Mouse (Mus musculus) forebrain, embryonic 13.5 days (tissue): ENCODE data around the gene Vmn2r49. TPM values are rescaled to one million over a fixed set of nuclear protein-coding genes. Genes with fewer than 3 reads are reported as not detected.
"Not testable (repeated sequence)": the region's sequence is repeated elsewhere in the genome, so short reads cannot be mapped to it uniquely, and the experiment has no call there.

Experiments used
- ATAC-seq: fragments of 200-750 bp; cut with Nextera tagmentation; 2 replicates; pipeline ENCODE4 v1.8.0; 2017
- H3K27ac ChIP-seq: fragments of 300-500 bp; sonication (generic); 2 replicates; pipeline ENCODE4 v1.5.1; 2015; ENCODE audit warnings: inconsistent platforms, mild to moderate bottlenecking, moderate library complexity
- H3K27me3 ChIP-seq: fragments of 300-500 bp; sonication (generic); 2 replicates; pipeline ENCODE4 v1.6.1; 2015; ENCODE audit warnings: mild to moderate bottlenecking, inconsistent platforms
- H3K36me3 ChIP-seq: fragments of 300-500 bp; sonication (generic); 2 replicates; pipeline ENCODE4 v1.6.1; 2015; ENCODE audit warnings: mild to moderate bottlenecking, inconsistent platforms; ENCODE audit not compliant: poor library complexity, severe bottlenecking
- H3K4me1 ChIP-seq: fragments of 300-500 bp; sonication (generic); 2 replicates; pipeline ENCODE4 v1.6.1; 2015; ENCODE audit warnings: inconsistent platforms
- H3K4me2 ChIP-seq: fragments of 300-500 bp; sonication (generic); 2 replicates; pipeline ENCODE4 v1.6.1; 2015; ENCODE audit warnings: inconsistent platforms, mild to moderate bottlenecking, moderate library complexity
- H3K4me3 ChIP-seq: fragments of 300-500 bp; sonication (generic); 2 replicates; pipeline ENCODE4 v1.5.1; 2015; ENCODE audit warnings: mild to moderate bottlenecking, inconsistent platforms
- H3K9ac ChIP-seq: fragments of 300-500 bp; sonication (generic); 2 replicates; pipeline ENCODE4 v1.6.1; 2015; ENCODE audit warnings: mild to moderate bottlenecking, inconsistent platforms
- H3K9me3 ChIP-seq: fragments of 300-500 bp; sonication (generic); replicated peaks from 2 replicates; pipeline ENCODE4 v1.6.1; 2016; ENCODE audit warnings: inconsistent platforms
- WGBS: fragments of 180-500 bp; shearing (Covaris S2); methylation state at CpG from one replicate; pipeline ENCODE4 v1.1.7; 2015; 5-methylcytosine and 5-hydroxymethylcytosine counted together
- polyA plus RNA-seq: library from polyadenylated mRNA; unstranded; fragments of >200 nt; fragmentation: Nextera tagmentation; extraction: Ambion mirVana; gene quantifications from 2 replicates; pipeline ENCODE4 v1.2.1, GENCODE M21; 2015

Vmn2r49 gene
- not detected in 2 replicates for polyA plus RNA-seq

DNA sequence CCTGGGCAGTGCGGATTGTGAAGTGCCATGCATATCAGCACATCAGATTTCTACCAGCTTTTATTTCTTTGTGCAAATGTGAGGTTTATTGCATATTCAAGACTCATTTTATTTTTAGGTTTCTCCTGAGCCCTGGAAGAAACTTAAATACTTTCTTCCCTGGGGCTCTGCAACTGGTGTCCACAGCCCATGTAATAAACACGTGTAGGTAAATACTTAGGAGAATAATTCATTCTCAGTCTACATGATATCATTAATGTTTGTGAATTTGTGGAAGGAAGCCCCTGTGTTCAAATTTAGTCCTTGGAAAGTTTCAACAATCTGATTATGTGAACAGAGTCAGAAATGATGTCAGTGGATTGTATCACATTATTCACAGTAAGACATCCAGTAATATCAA is at the start of gene Vmn2r49:
TSS of gene Vmn2r49 (minus strand) at position 101 of the 400 bp plus-strand sequence.
- ATAC-seq, H3K4me3 ChIP-seq, H3K4me2 ChIP-seq, H3K4me1 ChIP-seq, H3K36me3 ChIP-seq, H3K27me3 ChIP-seq, H3K27ac ChIP-seq, H3K9me3 ChIP-seq, H3K9ac ChIP-seq: not testable (repeated sequence)
- WGBS = 67% methylated on average over 1 of the region's 2 CpGs

DNA sequence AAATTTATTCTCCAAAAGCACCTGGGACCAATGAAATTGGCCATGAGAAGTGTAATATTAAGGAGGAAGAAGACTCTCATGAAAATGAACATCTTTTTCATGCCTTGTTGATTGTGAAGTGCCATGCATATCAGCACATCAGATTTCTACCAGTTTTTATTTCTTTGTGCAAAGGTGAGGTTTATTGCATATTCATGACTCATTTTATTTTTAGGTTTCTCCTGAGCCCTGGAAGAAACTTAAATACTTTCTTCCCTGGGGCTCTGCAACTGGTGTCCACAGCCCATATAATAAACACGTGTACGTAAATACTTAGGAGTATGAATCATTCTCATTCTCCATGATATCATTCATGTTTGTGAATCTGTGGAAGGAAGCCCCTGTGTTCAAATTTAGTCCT is 38.6 kb downstream of the Vmn2r49 start, which contains the start of gene Vmn2r48:
TSS of gene Vmn2r48 (minus strand) at position 101 of the 400 bp plus-strand sequence.
- H3K36me3 ChIP-seq = not testable (repeated sequence)

More for the DNA sequence above, 38.6 kb downstream of the Vmn2r49 start, which contains the start of gene Vmn2r48:
- H3K4me1 ChIP-seq, H3K27ac ChIP-seq, H3K4me2 ChIP-seq, ATAC-seq, H3K9ac ChIP-seq, H3K4me3 ChIP-seq, H3K27me3 ChIP-seq, H3K9me3 ChIP-seq: not testable (repeated sequence)
- 94% methylated on average over 2 of the region's 2 CpGs for WGBS

Other genes with a start within 250 kb of the Vmn2r49 start
- gene Vmn2r46, start 221.7 kb downstream of the Vmn2r49 start, polyA plus RNA-seq = not detected in 2 replicates
- not detected in 2 replicates for gene Vmn2r47, start 150.9 kb downstream of the Vmn2r49 start, polyA plus RNA-seq
- not detected in 2 replicates for gene Vmn2r48, start 38.7 kb downstream of the Vmn2r49 start, polyA plus RNA-seq
- not detected in 2 replicates for gene Vmn2r50, start 61.0 kb upstream of the Vmn2r49 start, polyA plus RNA-seq
- not detected in 2 replicates for gene Vmn2r51, start 113.5 kb upstream of the Vmn2r49 start, polyA plus RNA-seq
- not detected in 2 replicates for gene Vmn2r52, start 184.3 kb upstream of the Vmn2r49 start, polyA plus RNA-seq